Mouse (Mus musculus): ENCODE results near the gene Timmdc1. TPM values are rescaled to one million over a fixed set of nuclear protein-coding genes. Genes with fewer than 3 reads are reported as not detected.

The Timmdc1 gene
- polyA plus RNA-seq, 1 experiment from 2014 or later: 18.1 TPM

DNA sequence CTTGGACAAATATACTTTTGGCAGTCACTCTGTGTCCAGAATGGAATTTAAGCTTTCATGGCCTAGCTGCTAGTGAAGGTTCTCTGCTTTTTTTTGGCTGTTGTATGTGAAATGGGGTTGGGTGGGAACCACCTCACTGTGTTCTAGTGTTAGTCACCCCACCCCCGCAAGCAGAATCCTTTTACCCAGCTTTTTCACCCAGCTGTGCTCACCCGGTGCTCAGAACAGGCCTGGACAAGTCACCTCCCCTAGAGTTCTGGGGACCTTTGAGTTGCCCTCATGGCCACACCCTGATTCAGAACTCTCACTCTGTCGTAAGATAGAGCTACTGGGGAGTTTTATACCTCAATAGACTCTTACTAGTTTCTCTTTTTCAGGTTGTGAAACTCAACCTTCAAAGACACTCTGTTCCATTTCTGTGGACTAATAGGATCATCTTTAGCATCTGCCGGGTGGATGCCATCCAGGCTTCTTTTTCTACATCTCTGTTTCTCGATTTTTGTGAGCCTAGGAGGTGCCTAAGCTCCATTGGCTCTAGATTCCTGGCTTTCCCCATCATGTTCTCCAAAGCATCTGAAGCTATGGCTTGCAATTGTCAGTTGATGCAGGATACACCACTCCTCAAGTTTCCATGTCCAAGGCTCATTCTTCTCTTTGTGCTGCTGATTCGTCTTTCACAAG, 63.7 kb downstream of the Timmdc1 start:
- 51% methylated on average over 6 of the region's 6 CpGs for WGBS (ENCODE audit: insufficient replicate concordance)
- no peak overlapping the region for H3K27ac ChIP-seq
- no peak overlapping the region for H3K4me2 ChIP-seq
- no peaks in the 10 kb centered on the region for H3K9me3 ChIP-seq (replicated peaks)
- peaks cover 33% of the 10 kb centered on the region for H3K4me1 ChIP-seq (replicated peaks)
- H3K27me3 ChIP-seq: no peaks in the 10 kb centered on the region
- no peak overlapping the region for H3K4me3 ChIP-seq (replicated peaks)
- no peak overlapping the region for H3K9ac ChIP-seq
- DNase-seq: no peak
- no peaks in the 10 kb centered on the region for H3K36me3 ChIP-seq
- ATAC-seq (ENCODE audit: low read depth): 0 out of 2 replicates have a peak, but pooled peaks have one; percentile 45

DNA sequence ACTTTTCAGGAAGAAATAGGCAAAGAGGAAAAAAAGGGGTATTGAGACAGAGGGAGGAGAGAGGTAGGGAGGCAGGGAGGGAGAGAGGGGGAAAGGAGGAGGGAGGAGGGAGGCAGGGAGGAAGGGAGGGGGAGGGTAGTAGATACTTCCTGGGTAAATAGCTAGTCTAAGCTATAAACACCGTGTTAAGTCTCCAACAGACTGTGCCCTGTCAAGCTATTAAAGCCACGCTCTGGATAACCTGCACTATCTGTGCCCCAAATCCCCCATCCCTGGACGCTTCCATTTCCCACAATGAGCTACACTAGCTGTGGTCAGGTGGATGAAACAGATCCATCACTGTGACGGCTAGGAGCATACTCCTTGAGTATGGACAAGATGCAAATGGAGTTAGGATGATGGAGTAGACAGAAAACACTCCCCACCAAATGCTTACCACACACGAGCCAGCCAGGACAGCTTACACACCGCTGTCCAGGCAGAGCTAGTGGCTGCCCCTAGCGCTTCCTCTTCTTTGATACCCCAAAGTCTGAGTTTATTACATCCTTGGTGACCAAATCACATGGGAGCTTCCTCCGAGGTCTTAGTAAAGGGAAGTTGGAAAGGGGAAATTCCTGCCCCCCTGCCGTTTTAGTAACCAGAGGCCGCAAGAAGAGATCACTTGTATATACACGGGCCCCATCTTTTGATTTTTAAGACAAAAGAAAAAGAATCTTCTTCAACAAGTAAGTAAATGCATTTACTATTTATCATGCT, 65.5 kb downstream of the Timmdc1 start:
- Histone ChIP-seq H3K27me3 (no peaks in the 10 kb centered on the region), H3K4me1 (replicated peaks) (peaks cover 42% of the 10 kb centered on the region), H3K27ac (no peak overlapping the region), H3K4me3 (replicated peaks) (no peak overlapping the region), H3K9ac (no peak overlapping the region), H3K4me2 (no peak overlapping the region), H3K9me3 (replicated peaks) (no peaks in the 10 kb centered on the region), H3K36me3 (no peaks in the 10 kb centered on the region)
- ATAC-seq (ENCODE audit: low read depth) (no peak), DNase-seq (no peak)
- 39% methylated on average over 11 of the region's 11 CpGs for WGBS (ENCODE audit: insufficient replicate concordance)

- no peak within 1 kb of the TSS for H3K4me3 ChIP-seq (replicated peaks)
- 66% methylated on average over 17 of the region's 17 CpGs for WGBS (ENCODE audit: insufficient replicate concordance)
Observed at GRCm38 (mm10) chr16:38455511-38456418, 66.7 kb downstream of the Timmdc1 start, which contains the start of gene Cd80. TSS of gene Cd80 (plus strand) at chr16:38455561.

DNA sequence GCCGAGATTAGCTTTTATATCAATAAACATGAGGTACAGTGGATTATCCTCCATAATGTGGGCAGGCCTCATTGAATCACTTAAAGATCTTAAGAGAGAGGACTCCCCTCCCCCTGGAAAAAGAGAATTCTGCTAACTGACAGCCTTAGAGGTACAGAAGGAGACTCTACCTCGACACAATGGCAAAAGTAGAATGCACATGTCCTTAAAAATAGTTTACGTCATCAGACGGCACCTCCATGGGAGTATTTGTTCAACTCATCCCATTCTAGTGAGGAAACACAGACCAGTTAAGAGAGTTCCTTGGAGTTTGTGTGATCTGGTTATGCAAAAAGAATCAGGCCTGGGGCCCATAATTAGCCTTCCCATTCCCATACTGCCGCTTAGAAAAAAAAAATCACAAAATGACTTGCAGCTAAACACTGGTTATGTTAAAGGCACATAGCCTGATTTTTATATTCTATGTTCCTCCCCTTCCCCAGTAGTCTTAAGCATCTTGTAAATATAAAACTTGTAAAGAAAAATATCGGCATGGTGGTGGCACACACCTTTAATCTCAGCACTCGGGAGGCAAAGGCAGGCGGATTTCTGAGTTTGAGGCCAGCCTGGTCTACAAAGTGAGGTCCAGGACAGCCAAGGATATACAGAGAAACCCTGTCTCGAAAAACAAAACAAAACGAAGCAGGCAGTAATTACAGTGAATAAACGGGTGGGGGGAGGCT, 67.8 kb downstream of the Timmdc1 start:
- 71% methylated on average over 11 of the region's 11 CpGs for WGBS (ENCODE audit: insufficient replicate concordance)
- 0 out of 2 replicates have a peak overlapping the region, but pooled peaks have one; percentile 75 for H3K27ac ChIP-seq

More at GRCm38 (mm10) chr16:38455511-38456418, 66.7 kb downstream of the Timmdc1 start, which contains the start of gene Cd80:
- Histone ChIP-seq H3K9ac (peak within 1 kb of the TSS; percentile 9; the same call in 1 of the 2 replicates), H3K4me2 (no peak within 1 kb of the TSS), H3K9me3 (replicated peaks) (no peaks in the 10 kb centered on the region), H3K27ac (0 out of 2 replicates have a peak within 1 kb of the TSS, but pooled peaks have one; percentile 75), H3K27me3 (no peaks in the 10 kb centered on the region), H3K4me1 (replicated peaks) (peaks cover 52% of the 10 kb centered on the region), H3K36me3 (no peaks in the 10 kb centered on the region)
- DNase-seq (no peak), ATAC-seq (ENCODE audit: low read depth) (no peak)

GRCm38 (mm10) chr16:38453952-38454351, 68.5 kb downstream of the Timmdc1 start:
- WGBS (ENCODE audit: insufficient replicate concordance): 17% methylated on average over 4 of the region's 4 CpGs
- no peaks in the 10 kb centered on the region for H3K27me3 ChIP-seq
- no peaks in the 10 kb centered on the region for H3K9me3 ChIP-seq (replicated peaks)
- H3K4me2 ChIP-seq: no peak overlapping the region
- peak; percentile 47 for ATAC-seq (ENCODE audit: low read depth)
- DNase-seq: peak; percentile 42
- H3K9ac ChIP-seq: no peak overlapping the region
- peaks cover 9% of the 10 kb centered on the region for H3K36me3 ChIP-seq
- peaks cover 61% of the 10 kb centered on the region for H3K4me1 ChIP-seq (replicated peaks)
- H3K27ac ChIP-seq: peak overlapping the region; percentile 75
- no peak overlapping the region for H3K4me3 ChIP-seq (replicated peaks)

More for the DNA sequence above, 67.8 kb downstream of the Timmdc1 start:
- Histone ChIP-seq H3K4me2 (no peak overlapping the region), H3K4me1 (replicated peaks) (peaks cover 63% of the 10 kb centered on the region), H3K27me3 (no peaks in the 10 kb centered on the region), H3K9ac (peak overlapping the region; percentile 9; the same call in 1 of the 2 replicates), H3K9me3 (replicated peaks) (no peaks in the 10 kb centered on the region), H3K4me3 (replicated peaks) (no peak overlapping the region), H3K36me3 (peaks cover 5% of the 10 kb centered on the region)
- DNase-seq (no peak), ATAC-seq (ENCODE audit: low read depth) (no peak)

DNA sequence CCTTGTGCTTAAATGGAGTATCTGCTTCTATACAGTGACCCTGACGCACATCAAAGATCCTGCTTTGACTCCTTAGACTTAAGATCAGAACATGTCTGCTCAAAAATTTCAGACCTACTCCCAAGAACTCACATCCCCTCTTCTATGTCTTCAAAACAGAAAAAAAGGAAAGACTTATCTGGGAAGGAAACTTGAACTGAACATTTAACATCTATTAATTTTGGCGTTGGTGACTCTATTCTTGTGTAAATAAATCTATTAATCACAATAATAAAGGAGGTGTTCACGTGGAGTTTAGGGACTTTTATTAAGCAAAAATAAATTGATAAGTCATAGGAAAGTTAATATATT, 69.3 kb downstream of the Timmdc1 start:
- peak overlapping the region; percentile 92 for H3K9ac ChIP-seq
- H3K36me3 ChIP-seq: peaks cover 10% of the 10 kb centered on the region
- peak overlapping the region; percentile 88 for H3K4me2 ChIP-seq
- H3K4me1 ChIP-seq (replicated peaks): peaks cover 53% of the 10 kb centered on the region
- no peak for ATAC-seq (ENCODE audit: low read depth)
- 36% methylated on average over 3 of the region's 3 CpGs for WGBS (ENCODE audit: insufficient replicate concordance)
- no peak for DNase-seq
- H3K27ac ChIP-seq: peak overlapping the region; percentile 83
- no peaks in the 10 kb centered on the region for H3K27me3 ChIP-seq
- no peaks in the 10 kb centered on the region for H3K9me3 ChIP-seq (replicated peaks)
- peak overlapping the region; percentile 75 for H3K4me3 ChIP-seq (replicated peaks)

DNA sequence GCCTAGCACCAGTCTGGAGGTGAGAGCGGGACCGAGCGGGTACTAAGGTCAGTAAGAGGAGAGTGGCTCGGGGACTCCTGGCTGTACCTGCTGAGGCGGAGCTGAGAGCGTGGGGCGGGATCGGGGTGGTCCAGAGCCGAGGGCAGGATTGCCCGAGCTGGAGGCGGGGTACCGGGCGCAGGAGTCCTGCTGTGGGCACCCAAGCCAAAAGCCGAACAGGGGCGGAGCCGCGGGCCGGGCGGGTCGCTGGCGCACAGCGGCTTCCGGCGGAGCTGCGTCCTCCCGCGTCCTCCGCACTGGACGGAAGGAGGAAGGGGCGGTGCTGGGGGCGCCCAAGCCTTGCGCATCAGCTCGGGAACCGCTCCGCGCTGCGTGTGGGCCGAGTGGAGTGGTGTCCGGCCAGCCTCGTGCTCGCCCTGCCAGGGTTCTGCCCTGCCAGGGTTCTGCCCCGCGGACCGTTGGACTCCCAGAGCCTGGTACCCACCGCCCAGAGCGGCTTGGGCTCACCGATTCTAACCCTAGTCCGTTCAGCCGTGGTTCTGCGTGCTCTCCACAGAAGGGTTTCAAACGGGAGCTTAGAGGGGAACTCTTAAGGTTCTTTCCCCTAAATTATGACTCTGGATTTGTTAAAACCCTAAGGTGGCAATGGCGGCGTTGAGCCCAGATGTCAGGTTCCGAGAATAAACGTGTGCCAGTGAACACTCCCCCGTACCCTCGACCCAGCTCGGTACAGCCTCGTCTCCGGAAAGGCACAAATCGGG, 69.8 kb downstream of the Timmdc1 start, which contains the start of gene Adprh:
Adprh (minus strand) TSS at position 262 of the 761 bp plus-strand sequence.
- DNase-seq: peak; percentile 91
- H3K27me3 ChIP-seq: no peaks in the 10 kb centered on the region
- H3K4me3 ChIP-seq (replicated peaks): peak within 1 kb of the TSS; percentile 75
- peak; percentile 93 for ATAC-seq (ENCODE audit: low read depth)
- H3K9ac ChIP-seq: peak within 1 kb of the TSS; percentile 92
- no peaks in the 10 kb centered on the region for H3K9me3 ChIP-seq (replicated peaks)
- H3K4me2 ChIP-seq: peak within 1 kb of the TSS; percentile 88
- H3K36me3 ChIP-seq: peaks cover 16% of the 10 kb centered on the region
- under 1% methylated on average over 47 of the region's 61 CpGs for WGBS (ENCODE audit: insufficient replicate concordance)
- H3K4me1 ChIP-seq (replicated peaks): peaks cover 51% of the 10 kb centered on the region
- H3K27ac ChIP-seq: peak within 1 kb of the TSS; percentile 83

GRCm38 (mm10) chr16:38451421-38452205, 70.8 kb downstream of the Timmdc1 start:
- Histone ChIP-seq H3K27me3 (no peaks in the 10 kb centered on the region), H3K27ac (peak overlapping the region; percentile 83), H3K4me3 (replicated peaks) (peak overlapping the region; percentile 75), H3K9me3 (replicated peaks) (no peaks in the 10 kb centered on the region), H3K4me2 (peak overlapping the region; percentile 88), H3K36me3 (peaks cover 26% of the 10 kb centered on the region), H3K9ac (peak overlapping the region; percentile 92), H3K4me1 (replicated peaks) (peaks cover 46% of the 10 kb centered on the region)
- DNase-seq (no peak), ATAC-seq (ENCODE audit: low read depth) (no peak)
- WGBS (ENCODE audit: insufficient replicate concordance): 40% methylated on average over 12 of the region's 12 CpGs

DNA sequence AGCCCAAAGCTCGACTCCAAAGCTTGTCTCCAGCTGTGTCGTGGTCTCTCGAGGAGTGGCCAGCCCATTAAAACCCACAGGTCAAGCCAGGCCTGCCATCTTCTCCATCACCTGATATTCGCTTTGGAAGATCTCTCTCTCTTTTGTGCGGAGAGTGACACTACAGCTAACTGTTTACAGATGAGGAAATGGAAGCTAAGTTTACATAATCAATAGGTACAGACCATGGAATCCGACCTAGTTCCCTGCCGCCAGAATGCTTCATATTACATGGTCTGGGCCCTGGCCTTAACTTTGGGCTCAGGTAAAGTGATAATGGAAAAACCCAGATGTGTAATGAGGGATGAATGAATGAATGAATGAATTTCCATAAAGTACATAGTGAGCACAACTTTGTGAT, 71.8 kb downstream of the Timmdc1 start:
- Histone ChIP-seq H3K9me3 (replicated peaks) (no peaks in the 10 kb centered on the region), H3K4me1 (replicated peaks) (peaks cover 46% of the 10 kb centered on the region), H3K27ac (peak overlapping the region; percentile 50; the same call in 1 of the 2 replicates), H3K4me2 (no peak overlapping the region), H3K27me3 (no peaks in the 10 kb centered on the region), H3K36me3 (peaks cover 35% of the 10 kb centered on the region), H3K9ac (no peak overlapping the region), H3K4me3 (replicated peaks) (no peak overlapping the region)
- no peak for DNase-seq
- 70% methylated on average over 7 of the region's 7 CpGs for WGBS (ENCODE audit: insufficient replicate concordance)
- no peak for ATAC-seq (ENCODE audit: low read depth)
